Mouse (Mus musculus): ENCODE results near the gene Gm10322.

The Gm10322 gene

DNA sequence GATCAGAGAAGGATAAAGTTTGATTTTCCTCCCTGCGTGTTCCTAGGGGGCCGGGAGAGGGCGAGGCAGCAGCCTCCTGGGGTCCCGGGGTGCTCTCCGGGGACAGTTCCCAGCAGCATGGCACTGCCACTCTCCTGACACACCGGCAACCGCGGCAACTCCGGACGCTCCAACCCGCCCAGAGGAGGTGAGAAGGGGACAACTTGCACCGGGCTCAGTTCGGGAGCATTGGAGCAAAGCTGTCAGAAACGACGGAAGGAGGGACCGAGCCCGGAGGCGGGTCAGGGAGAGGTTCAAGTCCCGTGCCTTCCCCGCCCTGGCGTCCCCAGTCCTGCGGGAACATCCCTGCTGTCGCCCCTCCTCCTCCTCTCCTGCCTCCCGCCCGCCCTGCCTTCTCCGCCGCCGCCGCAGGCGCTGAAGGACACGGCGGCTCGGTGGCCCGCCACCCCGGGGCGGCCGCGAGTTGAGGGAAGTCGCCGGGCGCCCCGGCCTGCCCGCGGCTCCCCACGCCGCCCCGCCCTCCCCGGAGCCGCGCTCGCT, at the start of gene Gm10322:
Gene Gm10322 (plus strand): TSS at position 83 of the 540 bp plus-strand sequence.
- ATAC-seq (ENCODE audit: low TSS enrichment) = peak; percentile 65

DNA sequence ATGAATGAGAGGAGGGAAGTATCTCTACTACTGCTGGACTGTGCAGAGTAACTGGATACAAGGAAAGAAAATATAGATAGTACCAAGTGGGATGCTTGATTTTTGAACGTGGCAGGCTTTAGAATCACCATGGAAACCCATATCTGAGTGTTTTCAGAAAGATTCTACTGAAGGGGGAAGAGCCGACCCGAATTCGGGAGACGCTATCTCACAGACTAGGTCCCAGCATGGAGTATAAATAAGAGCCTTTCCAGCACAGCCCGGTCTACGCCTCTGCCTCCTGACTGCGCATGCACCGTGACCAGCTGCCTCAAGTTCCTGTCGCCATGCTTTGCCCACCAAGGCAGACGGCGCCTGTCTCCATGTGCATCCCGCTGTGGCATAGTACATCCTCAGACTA, 48.9 kb upstream of the Gm10322 start:
- ATAC-seq (ENCODE audit: low TSS enrichment) = peak; percentile 35

- no peak for ATAC-seq (ENCODE audit: low TSS enrichment)
Observed at GRCm38 (mm10) chr10:59568665-59569480, 47.0 kb upstream of the Gm10322 start.

- ATAC-seq (ENCODE audit: low TSS enrichment) = no peak
Observed at GRCm38 (mm10) chr10:59569481-59569869, 46.4 kb upstream of the Gm10322 start.

DNA sequence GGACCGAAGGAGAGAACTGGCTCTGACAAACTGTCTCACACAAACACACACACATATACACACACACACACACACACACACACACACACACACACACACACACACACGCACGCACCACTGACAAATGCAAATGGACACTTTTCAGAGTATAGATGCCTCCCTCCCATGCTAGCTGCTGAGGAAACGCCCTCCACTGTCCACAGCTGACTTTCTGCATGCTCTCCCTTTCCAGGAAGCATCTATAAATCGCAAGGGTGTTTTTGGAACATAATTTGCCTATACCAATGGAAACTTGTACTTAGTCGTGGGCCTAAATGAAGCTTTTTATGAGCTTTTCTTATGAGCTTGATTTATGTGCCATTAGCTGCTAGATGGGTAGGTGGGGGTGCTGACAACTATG, 45.5 kb upstream of the Gm10322 start:
- no peak for ATAC-seq (ENCODE audit: low TSS enrichment)

DNA sequence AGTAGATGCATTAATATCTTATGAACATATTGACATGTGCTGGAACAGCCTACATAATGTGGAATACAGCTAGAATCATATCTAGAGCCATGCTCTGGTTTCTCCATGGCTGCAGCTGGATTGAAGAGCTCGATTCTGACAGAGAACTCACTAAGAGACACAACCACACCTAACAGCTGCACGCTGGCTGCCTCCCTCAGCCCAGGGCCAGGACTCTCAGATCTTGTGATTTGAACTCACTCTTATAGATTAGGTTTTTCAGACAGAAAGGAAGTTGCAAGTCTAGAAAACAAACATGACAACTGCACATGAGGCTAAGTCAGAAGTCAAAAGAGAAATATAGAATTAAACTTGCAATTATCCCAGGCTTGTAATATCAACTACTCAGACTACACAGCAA, 45.1 kb upstream of the Gm10322 start:
- no peak for ATAC-seq (ENCODE audit: low TSS enrichment)

DNA sequence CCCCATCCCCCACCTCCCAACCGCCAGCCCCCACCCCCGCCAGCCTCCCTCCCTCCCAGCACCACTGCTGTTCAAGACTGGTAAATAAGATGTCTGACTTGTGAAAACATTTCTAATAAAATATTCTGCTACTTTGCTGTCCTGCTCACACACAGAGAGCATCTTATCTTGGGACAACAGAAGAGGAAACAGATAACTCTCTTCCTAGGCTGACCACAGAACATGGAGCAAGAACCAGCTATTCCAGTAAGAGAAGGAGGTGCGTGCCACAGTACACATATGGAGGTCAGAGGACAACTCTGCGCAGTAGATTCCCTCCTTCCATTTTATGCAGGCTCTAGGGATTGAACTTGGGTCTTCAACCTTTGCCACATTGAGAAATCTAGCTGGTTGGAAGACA, 44.6 kb upstream of the Gm10322 start:
- no peak for ATAC-seq (ENCODE audit: low TSS enrichment)

DNA sequence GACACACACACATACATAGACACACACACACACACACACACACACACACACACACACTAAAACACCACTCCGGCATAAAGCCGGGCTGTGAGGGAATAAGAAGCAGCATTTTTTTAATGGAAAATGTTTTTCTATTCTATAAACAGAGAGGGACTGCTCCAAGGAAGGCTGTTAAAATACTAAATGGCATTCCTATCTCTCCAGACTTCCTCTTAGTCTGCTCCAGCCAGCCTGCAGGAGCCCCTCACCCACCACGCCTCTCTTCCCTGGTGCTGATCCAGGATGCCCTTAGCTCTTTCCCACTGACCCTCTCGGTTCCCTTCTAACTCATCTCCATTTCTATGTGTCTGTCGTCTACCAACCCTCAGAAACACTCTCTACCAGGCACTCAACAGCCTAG, 43.9 kb upstream of the Gm10322 start:
- no peak for ATAC-seq (ENCODE audit: low TSS enrichment)

DNA sequence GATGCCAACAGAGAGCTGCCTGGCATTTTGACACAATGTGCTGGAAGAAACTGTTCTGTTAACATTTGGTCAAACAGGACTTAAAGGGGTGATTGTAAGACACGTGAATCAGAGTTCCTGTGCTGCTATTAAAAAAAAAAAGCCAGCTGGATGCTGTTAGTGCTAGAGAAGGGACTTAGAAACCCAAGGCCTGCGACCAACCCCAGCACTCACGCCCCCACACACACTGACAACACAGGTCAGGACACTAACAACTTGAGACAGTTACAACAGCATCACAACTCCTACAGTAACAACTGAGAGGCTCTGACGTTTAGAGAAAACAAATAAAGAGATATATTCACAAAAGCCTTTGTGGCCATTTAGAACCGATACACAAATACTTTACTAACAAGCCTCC, 39.6 kb upstream of the Gm10322 start:
- ATAC-seq (ENCODE audit: low TSS enrichment) = no peak

GRCm38 (mm10) chr10:59577871-59578801, 37.7 kb upstream of the Gm10322 start:
- no peak; the same call in 1 of the 2 replicates for ATAC-seq (ENCODE audit: low TSS enrichment)

DNA sequence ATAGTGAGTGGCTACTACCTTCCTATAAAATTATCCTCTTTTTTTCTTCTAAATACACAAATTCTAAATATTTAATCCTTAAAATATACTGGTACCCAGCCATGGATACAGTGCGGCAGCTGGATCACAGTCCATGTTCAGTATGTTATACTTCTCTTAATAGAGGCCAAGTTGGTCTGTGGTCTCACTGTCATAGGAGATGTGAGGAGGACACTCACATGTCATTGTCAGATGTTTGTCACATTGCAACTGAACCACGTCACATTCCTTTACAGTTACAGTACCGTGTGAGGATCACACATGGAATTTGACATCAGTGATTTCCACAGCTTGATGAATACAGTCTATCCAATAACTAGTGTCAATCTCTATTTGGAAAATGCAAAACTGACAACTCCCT, 36.2 kb upstream of the Gm10322 start:
- ATAC-seq (ENCODE audit: low TSS enrichment) = no peak

DNA sequence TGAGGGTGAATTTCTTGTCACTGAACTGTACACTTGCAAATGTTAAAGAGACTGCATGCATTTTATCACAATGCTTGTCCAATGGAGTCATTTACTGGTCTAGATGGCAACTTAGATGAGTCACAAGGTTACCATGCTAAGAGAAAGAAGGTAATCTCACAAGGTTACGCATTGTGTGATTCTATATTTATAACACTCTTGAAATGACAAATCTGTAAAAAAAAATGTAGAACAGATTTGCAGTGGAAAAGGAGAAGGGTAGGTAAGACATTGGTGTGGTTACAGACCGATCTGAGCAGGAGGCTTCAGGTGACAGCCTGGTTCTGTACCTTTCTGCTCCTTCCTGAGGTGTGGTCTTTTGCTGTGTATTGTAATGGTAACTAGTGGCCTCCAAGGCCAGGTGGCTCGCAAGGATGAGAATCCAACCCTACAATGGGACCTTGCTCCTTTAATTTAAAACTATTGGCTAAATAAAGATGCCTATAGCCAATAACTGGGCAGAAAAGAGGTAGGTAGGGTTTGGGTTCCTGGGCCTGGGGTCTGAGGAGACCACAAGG, 35.2 kb upstream of the Gm10322 start:
- no peak for ATAC-seq (ENCODE audit: low TSS enrichment)

GRCm38 (mm10) chr10:59581826-59582543, 33.9 kb upstream of the Gm10322 start:
- no peak for ATAC-seq (ENCODE audit: low TSS enrichment)

- ATAC-seq (ENCODE audit: low TSS enrichment) = no peak
Observed at GRCm38 (mm10) chr10:59585621-59586020, 30.2 kb upstream of the Gm10322 start.

- no peak for ATAC-seq (ENCODE audit: low TSS enrichment)
Observed at GRCm38 (mm10) chr10:59586821-59587220, 29.0 kb upstream of the Gm10322 start.

GRCm38 (mm10) chr10:59588135-59588534, 27.7 kb upstream of the Gm10322 start:
- peak; percentile 45 for ATAC-seq (ENCODE audit: low TSS enrichment)

GRCm38 (mm10) chr10:59589420-59589819, 26.4 kb upstream of the Gm10322 start:
- no peak for ATAC-seq (ENCODE audit: low TSS enrichment)

DNA sequence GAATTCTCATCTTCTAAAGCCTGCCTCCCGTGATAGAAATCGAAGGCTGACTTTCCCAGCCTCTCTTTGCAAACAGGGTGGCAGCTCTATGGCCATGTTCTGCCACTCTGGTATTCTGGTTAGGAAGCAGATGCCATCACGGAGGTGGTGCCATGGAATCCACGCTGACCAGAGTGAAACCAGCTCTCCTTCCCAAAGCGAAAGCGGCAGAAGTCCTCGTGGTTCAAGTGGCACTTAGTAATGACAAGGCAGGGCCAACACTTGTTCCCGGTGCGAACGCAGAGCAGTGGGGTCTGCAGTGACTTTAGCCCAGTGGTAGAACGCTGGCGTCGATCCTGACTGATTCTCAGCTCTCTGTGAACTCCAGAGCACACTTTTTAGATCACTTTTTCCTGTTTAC, 26.0 kb upstream of the Gm10322 start:
- no peak for ATAC-seq (ENCODE audit: low TSS enrichment)

DNA sequence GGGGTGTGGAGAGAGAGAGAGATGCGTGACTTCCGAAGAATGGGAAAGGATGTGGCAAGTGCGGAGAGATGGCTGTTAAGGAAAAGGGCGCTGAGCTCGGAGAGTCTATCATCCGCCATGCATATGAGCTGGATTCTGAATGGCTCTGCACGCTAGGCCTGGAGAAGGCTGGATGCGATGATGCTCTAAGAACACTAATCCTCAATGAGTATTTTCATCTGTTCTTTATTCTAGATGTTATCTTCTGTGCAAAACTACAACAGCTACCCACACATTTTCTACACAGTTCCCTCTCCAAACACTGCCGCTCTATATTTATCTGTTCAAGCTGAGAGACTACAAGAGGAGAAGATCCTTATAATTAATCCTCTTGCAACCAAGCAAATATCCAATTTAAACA, 25.3 kb upstream of the Gm10322 start:
- peak; percentile 81 for ATAC-seq (ENCODE audit: low TSS enrichment)

GRCm38 (mm10) chr10:59593826-59594570, 21.9 kb upstream of the Gm10322 start:
- peak; percentile 66 for ATAC-seq (ENCODE audit: low TSS enrichment)

GRCm38 (mm10) chr10:59600516-59600915, 15.3 kb upstream of the Gm10322 start:
- ATAC-seq (ENCODE audit: low TSS enrichment) = no peak
